Mouse (Mus musculus) mouse trophoblast stem cell (cell line): ENCODE measurements around the gene Ttc7b.

Experiments
- in situ Hi-C, 2 experiments: fragments of 300-500 bp; cut with MseI, MboI; formaldehyde crosslinking; loops; 2 replicates in 1 of 2; 3 replicates in 1 of 2; pipeline ENCODE4 v1.15.1; 2025

Gene Ttc7b

DNA sequence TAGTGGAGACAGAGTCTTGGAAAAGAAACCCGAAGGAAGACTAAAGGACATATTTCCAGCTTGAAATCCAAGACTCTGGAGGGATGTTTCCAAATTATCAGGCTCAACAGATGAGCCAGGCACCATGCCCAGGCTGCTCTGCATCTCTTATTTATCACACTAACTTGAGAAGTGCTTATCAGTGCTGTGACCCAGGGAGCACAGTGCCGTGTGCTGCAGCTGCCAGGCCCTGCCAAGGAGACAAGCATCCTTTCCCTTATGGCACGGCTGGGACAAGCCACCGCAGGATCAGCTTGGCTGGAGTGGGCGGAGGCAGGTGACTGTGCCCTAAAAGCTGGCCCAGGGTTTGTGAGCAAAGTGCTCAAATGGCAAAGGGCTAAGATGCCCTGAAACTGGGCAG, 184.4 kb downstream of the Ttc7b start:
- in situ Hi-C loops, result no loop called here

DNA sequence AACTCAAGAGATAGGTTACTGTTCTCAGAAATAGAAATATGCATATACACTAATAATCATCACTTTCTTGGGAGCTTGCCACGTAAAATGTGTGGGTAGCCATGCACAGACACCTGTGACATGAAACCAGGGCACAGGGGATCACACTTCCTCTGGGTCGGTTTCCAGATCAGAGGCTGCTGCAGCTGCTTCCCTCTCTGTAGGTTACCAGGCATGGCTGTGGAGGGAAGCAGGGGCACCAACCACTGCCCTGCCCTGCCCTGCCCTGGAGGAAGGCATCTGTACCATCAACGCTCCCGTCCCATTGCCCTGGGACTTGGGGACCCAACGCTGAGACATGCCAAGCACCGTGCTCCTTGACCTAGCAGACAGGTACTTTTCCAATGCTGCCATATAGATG, 188.8 kb downstream of the Ttc7b start:
- in situ Hi-C loops, result no loop called here

DNA sequence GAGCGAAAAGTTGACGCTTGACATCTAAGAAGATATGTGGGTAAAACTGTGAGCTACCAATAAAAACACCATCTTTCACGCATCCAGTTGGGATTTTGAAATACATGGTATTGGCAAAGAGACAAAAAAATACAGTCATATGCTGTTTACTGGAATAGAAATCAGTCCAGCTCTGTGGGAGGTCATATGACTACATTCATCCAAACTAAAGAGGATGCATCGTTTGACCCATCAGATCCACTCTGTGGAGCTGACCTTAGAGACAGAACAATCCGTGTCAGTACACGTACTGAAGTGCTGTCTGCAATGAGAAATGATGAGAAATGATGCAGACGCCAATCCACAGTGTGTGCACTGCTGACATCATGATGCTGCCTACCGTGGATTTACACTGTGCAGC, 190.4 kb downstream of the Ttc7b start:
- in situ Hi-C loops, result no loop called here

DNA sequence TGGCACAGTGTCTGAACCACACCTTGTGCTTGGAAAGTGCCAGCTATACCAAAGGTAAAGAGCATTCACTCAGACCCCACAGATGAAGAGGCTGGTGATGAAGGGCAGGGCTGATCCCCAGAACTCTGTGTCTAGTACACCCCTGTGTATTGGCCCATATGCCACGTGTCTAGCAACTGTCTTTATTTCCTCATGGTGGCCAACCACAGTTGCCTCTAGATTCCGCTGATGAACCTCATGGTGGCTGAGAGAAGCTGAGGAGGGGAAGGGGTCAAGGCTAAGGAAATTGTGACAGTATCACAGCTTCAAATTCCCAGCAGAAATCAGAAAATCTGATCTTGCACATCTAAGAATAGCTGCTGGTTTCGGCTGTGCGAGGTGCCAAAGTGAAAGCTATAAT, 191.6 kb downstream of the Ttc7b start:
- in situ Hi-C loops, result no loop called here

DNA sequence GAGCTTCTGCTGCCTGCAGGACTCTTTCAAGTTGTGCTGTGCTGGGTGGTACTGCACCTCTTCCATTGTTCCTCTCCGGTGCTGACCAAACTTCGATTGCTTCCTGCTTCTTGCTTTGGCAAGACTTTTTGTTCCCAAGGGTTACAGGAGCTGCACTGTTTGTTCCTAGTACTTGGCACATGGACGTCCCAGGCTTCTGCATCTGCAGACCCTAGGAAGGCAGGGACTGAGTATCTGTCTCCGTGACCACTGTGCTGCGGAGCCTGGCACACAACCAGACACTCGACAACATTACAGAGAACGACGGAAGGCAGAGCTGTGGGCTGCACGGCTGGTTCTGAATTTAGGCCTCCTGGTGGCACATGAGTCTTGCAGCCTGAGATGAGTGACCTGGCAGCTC, 192.1 kb downstream of the Ttc7b start:
- in situ Hi-C loops, result no loop called here

DNA sequence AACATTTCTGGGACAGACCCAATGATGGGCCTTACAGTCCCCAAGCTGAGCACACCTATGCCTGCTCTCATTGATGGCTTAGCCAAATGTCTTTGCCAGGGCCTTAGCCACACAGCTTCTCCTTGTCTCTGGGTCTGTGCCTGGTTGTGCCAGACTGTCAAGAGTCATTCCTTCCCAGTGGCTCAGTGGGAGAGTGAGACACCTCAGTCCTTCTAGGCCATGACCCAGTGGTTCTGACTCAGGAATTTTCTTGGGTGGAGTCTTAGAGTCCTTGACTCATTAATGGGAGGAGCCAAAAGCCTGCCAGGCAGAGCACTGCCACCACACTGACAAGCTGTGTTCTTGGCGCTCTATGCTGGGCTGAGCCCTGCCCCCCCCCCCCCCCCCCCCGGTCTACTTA, 193.9 kb downstream of the Ttc7b start:
- in situ Hi-C loops, result no loop called here

DNA sequence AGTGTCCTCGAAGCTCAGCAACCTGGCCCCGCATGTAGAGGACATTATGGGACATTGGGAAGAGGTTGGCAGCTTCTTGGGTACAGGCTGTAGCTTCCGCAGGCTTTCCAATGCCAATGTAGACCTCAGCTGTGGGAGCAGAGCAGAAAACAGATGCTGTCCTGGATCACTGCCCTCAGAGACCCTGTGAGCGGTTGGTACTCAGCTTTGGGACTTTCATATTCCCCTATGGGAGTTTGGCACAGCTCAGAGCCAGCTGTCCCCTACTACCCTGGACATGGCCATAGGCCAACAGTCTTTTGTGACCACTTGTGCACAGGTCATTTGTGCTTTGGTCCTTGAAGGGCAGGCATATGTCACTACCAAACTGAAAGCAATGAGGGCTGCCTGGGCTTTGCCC, 195.0 kb downstream of the Ttc7b start:
- in situ Hi-C loops, result no loop called here

DNA sequence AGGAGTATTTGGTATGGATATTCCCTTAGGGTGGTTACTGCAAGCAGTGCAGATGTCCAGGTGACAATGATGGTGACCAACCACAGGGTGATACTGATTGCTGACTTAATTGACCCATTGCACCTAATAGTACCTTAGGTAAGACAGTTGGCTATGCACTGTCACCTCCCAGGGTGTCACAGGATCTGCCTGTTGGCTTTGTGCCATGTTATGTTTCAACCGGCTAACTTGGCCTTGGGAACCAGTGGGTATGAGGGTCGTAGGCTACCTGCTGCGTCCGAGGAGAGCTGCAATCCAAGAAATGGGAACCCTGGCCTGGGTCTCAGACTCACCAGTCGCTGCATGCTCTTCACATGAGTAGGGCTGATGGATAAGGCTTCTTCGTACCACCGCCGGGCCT, 195.4 kb downstream of the Ttc7b start:
- in situ Hi-C loops, result no loop called here

DNA sequence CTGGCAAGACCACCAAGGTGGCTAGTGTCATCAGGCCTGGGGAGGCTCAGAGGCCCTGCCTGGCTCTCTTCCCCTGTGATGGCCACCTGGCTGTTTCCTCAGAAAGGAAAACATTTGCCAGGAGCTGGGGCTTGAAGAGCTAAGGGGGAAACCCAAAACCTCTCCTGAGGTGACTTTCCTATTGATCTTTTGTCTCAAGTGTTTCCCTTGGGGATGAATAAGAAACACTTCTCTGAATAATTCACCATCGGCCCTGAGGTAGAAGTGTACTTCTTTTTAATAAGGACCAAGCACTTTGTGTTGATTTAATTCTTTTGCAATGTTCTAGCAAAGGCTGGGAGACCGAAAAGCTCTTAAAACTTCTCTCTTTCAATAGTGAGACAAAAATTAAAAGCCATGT, 197.0 kb downstream of the Ttc7b start:
- in situ Hi-C loops, result no loop called here

DNA sequence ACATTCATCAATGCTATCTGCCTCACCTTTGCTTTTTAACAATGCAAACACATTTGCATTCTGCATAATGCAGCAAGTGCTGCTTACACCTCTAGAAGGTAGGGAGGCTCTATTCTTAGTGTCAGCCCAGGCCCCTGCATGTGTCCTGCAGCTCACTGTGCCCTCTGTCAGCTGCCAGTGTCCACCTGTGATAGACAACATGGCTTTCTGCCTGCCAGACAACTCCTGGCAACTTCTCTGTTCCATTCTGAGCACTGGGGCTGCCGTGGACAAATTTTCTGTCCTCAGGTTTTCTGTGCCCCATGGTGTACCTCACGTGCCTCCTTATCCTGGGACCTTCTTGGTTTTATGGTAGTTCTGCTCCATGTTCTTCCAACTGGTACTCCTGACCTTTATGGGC, 198.4 kb downstream of the Ttc7b start:
- in situ Hi-C loops, result no loop called here

DNA sequence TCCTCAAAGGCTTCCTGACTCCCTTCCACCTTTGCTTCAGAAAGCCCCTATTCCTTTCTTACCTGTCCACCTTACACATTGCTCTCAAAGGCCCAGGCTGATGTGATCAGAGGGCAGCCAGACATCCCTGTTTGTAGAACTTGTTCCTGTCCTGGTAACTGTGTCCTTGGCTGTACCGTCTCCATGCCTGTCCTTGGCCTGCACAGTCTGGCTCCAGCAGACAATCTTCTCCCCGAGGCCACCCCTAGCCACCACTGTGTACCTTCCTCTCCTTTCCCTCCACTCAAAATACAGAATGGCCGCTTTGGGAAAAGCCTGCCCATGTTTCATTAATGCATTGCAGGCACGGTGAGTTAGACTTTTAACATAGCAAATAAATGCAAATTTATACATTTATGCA, 199.1 kb downstream of the Ttc7b start:
- in situ Hi-C loops, result no loop called here

DNA sequence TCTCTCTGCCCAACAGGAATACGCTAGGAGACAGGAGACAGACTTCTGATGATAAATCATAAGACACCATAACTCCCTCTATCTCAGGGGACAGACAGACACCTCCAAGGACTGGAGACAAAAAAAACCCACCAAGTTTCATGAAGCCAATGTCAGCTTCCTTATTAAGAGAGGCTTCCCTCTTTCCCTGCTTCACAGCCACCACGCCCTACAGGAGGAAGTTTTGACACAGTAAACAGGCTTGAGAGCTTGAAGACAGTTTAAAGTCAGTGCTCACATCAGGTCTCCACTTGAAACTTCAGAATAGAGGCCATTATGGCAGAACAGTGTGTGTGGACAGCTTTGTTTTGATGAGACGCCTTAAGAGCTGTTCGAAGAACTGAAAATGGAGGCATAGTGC, 200.9 kb downstream of the Ttc7b start:
- in situ Hi-C loops, result no loop called here

DNA sequence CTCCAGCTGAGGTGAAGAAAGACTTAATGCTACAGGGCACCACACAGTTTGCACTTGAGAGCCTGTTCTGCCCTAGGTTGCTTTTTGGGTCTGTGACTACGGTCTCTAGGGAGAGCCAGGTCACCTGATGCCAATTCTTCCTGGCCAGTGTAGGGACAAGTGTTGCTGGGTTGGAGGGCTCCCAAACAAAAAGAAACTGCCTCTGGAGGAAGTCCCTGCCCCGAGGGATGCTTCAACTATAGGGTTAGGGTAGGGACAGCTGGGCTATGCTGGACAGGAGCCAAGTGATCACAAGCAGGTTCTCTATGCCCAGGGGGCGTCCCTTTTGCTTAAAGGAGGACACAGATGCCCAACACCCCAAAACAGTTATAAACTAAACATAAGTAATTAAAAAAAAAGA, 202.7 kb downstream of the Ttc7b start:
- in situ Hi-C loops, result no loop called here

DNA sequence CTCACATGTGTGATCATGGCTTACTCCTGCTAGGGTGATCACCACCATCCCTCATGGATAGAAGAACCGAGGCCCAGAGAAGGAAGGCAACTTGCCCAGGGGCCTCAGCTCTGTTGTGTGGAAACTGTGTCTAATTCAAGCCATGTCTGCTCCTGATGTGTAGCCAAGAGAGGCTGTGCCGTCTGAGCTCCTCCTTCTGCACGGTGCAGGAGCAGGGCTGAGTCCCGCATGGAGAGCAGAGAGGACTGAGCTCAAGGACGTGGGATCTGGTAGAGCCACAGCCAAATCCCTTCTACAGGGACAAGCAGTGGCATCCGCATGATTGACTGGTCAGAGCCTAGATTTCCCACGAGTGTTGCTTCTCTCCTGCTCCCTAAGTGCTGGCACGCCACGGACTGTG, 204.5 kb downstream of the Ttc7b start:
- in situ Hi-C loops, result no loop called here

DNA sequence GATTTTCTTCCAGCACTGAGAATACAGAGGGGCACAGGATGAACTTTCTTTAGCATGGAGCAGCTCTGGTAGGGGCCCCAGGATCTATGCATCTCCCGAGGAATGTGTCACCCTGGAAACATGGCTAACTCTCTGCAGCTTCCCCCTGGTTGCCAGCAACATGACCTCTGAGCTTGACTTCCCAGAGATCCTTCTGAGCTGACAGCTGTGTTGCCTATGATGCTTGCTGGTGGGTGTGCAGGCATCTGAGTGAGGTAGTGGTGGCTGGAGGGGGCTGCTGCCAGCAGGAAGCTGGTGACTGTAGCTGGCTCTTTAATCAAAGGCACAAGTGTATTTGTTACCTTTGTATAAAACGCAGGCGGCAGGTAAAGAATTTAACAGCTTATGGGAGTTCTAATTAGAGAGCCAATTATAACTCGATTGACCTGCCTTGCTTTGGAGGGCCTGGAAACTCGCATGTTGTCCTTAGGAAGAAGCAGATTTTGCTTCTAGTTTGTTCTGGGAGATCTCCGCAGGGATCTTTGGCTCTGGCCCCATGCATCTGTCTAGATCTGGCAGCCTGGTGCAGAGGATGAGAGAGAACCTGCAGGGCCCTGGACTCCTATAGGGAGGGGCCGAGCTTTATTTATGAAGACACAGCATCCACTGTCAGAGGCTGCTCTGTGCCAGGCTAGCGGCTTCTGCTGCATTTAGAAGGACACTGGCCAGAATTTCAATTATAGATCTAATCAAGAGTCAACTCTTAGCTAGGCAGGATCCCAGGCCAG, 205.3 kb downstream of the Ttc7b start:
- in situ Hi-C loops, result no loop called here

DNA sequence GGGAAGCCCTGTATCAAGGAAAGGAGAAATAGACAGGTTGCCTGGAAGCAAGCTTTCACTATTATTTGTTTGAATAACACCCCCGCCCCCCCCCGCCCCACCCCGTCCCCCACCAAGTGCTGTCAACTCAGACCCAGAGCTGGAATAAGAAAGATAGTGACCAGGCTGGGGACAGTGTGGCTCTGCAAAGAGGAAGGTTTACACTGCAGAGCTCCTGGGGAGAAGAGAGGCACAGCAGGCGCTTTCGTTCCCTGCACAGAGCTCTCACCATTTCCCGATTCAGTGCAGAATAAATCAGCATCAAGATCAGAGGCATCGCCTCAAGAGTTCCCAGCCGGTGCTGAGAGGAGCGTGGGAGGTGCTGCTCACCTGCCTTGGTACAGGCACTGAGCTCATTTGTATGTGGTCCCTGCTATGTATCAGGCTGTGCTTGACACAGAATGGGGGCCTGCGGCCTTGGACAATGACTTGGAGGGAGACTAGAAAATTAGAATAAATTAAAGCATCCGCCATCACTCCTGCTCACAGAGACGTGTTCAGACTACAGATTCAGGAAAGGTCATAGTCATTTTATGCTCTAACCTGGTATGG, 206.7 kb downstream of the Ttc7b start:
- in situ Hi-C loops, result no loop called here

DNA sequence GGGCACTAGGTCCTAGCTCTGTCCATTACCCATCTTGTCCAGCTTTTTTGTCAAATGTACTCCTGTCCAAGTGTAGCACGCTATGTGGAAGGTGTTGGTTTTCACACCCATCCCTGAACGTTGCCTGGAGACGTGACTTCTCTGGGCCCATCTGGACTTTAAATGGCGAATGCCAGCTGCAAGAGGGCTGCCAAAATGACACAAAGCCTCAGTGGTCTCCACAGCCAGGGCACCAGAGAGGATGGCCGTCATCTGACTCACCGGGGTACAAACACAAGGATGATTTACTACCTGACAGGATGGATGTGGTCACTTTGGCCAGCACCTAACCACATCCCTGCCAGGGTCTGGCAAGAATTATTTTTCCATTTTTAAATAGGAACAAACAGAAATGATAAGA, 207.4 kb downstream of the Ttc7b start:
- in situ Hi-C loops, result no loop called here

DNA sequence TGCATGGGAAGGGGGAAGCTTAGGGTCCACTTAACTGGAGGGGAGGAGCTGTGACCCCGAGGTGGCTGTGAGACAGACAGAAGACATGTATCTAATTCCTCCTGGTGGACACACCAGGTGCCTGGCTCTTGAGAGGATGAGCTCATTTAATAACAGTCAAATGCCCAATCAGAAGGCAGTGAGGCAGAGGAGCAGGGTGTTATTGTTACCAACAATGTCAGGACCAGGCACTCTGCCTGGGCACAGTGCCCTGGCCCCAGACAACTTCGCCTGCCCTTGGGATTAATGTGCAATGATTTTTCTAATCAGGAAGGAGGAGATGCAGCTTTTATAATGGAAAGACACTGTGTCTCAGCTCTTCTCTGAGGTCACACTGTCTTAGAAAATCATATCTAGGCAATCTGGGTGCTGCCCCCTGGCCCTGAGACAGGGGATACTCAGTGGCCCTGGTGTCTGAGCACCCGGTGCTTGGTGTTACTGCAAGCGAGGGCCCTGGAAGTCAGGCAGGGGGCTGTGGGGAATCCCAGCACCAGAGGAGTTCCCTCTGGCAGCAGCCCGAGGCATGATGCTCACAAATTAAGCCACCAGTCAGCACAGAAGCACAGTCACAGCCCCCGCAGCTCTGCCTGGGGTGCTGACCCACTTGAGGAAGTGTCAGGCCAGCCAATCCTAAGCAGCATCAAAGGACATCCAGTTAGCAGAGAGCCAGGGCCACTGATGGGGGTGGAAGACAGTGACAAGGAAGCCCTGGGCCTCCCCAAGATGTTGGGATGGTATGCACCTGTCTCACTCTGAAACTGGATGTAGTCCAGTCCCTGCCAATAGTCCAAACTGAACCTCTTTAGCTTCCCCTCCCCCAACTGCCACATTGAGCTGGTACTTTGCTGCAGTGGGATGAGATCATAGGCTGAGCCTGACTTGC, 209.9 kb downstream of the Ttc7b start:
- in situ Hi-C loops, result no loop called here

DNA sequence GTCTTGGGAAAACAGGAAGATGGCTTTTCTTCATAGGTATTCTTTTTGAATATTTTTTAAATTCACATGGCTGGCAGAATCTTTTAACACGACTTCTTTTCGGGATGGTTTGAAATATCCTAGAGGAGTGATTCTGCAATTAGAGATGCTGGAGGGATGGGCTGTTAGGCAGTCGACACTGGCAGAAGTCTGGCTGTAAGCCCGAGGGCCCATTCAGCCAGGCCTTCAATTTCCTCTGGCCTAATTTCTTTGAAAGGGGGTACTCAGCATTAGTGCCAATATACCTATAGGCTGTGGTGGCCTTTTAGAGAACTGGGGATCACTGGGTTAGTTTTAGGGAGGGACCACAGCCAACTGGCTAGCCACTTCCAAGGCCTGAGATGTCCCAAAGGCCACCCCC, 211.4 kb downstream of the Ttc7b start:
- in situ Hi-C loops, result no loop called here

DNA sequence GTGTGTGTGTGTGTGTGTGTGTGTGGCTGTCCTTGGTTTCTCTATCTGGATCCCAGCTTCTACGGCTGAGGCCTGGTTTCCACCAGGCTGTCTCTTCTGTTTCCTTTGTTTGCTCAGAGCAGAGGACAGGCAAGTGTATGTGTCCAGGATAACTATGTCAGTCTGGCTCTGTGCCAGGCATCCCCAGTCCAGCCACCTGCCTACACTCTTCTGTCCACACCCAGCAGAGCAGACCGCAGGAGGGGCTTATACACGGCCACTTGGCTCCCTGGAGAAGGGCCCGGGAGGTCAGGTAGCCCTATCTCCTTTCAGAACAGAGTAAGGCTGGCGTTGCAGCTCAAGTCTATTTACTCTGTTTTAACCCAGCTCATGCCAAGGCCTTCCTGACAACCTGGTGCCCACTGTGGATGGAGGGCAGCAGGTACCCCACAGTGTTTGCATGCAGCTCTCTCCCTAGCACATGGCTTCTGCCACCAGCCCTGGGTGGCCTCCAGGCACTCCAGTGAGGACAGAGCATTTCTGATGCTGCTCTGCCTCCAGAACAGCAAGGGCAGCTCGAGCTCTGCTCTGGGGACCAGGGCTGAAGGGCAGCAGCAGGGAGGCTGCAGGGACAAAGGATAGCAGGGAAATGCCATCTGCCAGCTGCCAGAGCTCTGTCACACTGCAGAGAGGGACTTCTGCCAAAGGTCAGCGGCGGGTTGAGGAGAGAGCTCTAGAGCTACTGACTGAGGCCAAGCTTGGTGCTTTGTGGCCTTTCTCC, 212.9 kb downstream of the Ttc7b start:
- in situ Hi-C loops, result no loop called here

DNA sequence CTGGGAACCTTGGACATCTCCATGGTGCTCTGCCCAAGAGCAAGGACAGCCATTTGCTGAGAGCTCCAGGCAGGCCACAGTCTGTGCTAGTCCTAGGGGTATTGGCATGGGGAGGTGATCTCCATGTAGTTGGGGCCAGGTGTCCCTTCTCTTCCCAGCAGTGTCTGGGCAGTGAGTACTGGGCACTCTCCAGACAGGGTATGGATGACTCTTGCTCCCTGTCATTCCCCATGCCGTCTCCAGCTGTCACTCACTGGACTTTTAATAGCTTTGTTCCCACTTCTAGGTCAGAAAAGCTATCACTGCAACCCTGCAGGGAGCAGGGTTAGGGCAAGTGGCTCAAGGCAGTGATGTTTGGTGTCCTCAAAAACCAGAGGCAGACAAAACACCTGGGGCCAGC, 214.3 kb downstream of the Ttc7b start:
- in situ Hi-C loops, result no loop called here

DNA sequence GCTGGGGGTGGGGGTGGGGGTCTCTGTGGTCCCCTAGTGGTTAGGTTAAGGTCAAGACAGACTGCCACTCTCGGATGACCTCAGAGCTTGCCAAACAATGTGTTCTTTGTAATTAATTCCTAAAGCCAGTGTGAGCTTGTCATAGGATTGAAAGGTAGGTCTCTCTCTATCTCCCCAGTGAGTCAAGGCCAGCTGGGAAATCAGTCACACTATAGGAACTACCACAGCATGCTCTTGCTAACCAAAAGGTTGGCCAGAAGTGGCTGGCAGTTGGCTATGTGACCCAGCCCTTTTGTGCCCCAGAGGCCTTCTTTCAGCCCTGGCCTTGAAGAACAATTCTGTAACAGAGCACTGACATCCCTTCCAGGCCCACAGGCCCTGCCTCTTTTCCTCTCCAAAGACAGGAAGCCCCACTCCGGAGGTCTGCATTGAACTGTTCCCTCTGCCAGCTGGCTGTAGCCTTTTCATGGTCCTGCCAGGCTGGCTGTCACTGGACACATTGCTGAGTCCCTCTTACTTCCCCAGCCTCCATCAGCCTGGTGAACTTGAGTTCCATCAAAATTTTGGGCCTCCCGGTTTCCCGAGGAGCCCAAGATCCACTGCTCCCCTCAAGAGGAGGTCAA, 215.5 kb downstream of the Ttc7b start:
- in situ Hi-C loops, result no loop called here
